Mouse (Mus musculus) midbrain, postnatal 0 days (tissue): ENCODE measurements around the gene Gm21885. TPM values are rescaled to one million over a fixed set of nuclear protein-coding genes. Genes with fewer than 3 reads are reported as not detected.

Source experiments
- ATAC-seq: fragments of 200-750 bp; cut with Nextera tagmentation; 2 replicates; pipeline ENCODE4 v1.8.0; 2017; ENCODE audit warnings: moderate number of reproducible peaks, mild to moderate bottlenecking, moderate TSS enrichment, moderate library complexity; ENCODE audit not compliant: low FRiP score
- DNase-seq: peaks from one replicate; pipeline ENCODE4 v3.0.0-alpha.2; 2015; ENCODE audit warnings: low spot score
- H3K27ac ChIP-seq: fragments of 300-500 bp; sonication (generic); 2 replicates; pipeline ENCODE4 v1.5.1; 2014; ENCODE audit warnings: low read depth, mild to moderate bottlenecking, low read length, mixed read lengths
- H3K27me3 ChIP-seq: fragments of 300-500 bp; sonication (generic); 2 replicates; pipeline ENCODE4 v1.6.1; 2014; ENCODE audit warnings: low read length, control low read depth, mixed read lengths; ENCODE audit not compliant: insufficient read depth
- H3K36me3 ChIP-seq: fragments of 300-500 bp; sonication (generic); 2 replicates; pipeline ENCODE4 v1.6.1; 2014; ENCODE audit warnings: low read length, control low read depth, mixed read lengths; ENCODE audit not compliant: insufficient read depth
- H3K4me1 ChIP-seq: fragments of 300-500 bp; sonication (generic); 2 replicates; pipeline ENCODE4 v1.6.1; 2014; ENCODE audit warnings: mild to moderate bottlenecking, control low read depth, antibody characterized with exemption, low read length, mixed read lengths; ENCODE audit not compliant: insufficient read depth
- H3K4me2 ChIP-seq: fragments of 300-500 bp; sonication (generic); 2 replicates; pipeline ENCODE4 v1.6.1; 2014; ENCODE audit warnings: low read depth, mild to moderate bottlenecking, low read length, mixed read lengths; ENCODE audit not compliant: poor library complexity, severe bottlenecking
- H3K4me3 ChIP-seq: fragments of 300-500 bp; sonication (generic); 2 replicates; pipeline ENCODE4 v1.5.1; 2014; ENCODE audit warnings: low read depth, mild to moderate bottlenecking, low read length, moderate library complexity
- H3K9ac ChIP-seq: fragments of 300-500 bp; sonication (generic); replicated peaks from 2 replicates; pipeline ENCODE4 v1.6.1; 2014; ENCODE audit warnings: mild to moderate bottlenecking, low read length, moderate library complexity, mixed read lengths; ENCODE audit not compliant: poor library complexity, severe bottlenecking
- H3K9me3 ChIP-seq: fragments of 300-500 bp; sonication (generic); 2 replicates; pipeline ENCODE4 v1.6.1; 2016; ENCODE audit warnings: low read length, control low read depth
- CTCF ChIP-seq: IDR thresholded peaks from 2 replicates; pipeline ENCODE4 v1.5.1; 2016; ENCODE audit warnings: antibody characterized with exemption, mild to moderate bottlenecking
- WGBS: fragments of 180-500 bp; shearing (Covaris S2); extraction: QIAGEN DNeasy Blood & Tissue Kit; methylation state at CpG from one replicate; pipeline ENCODE4 v1.1.7; 2014; 5-methylcytosine and 5-hydroxymethylcytosine counted together
- polyA plus RNA-seq: library from polyadenylated mRNA; unstranded; fragments of >200 nt; fragmentation: Nextera tagmentation; extraction: Ambion mirVana; gene quantifications from 2 replicates; pipeline ENCODE4 v1.2.1, GENCODE M21; 2015
- total RNA-seq: library from RNA; depleted of rRNA; stranded (reverse); fragments of >200 nt; gene quantifications from 2 replicates; pipeline ENCODE4 v1.2.3, GENCODE M21; 2014; rRNA removed

The Gm21885 gene
- total RNA-seq: not detected in 2 replicates
- not detected in 2 replicates for polyA plus RNA-seq

GRCm38 (mm10) chr11:94281199-94282181, at the start of gene Gm21885:
TSS of gene Gm21885 (plus strand) at chr11:94281873.
- H3K27me3 ChIP-seq: no peaks in the 10 kb centered on the region
- no peak within 1 kb of the TSS for H3K4me2 ChIP-seq
- ATAC-seq: no peak
- no peak within 1 kb of the TSS for H3K4me3 ChIP-seq
- no peak within 1 kb of the TSS for H3K9ac ChIP-seq
- no peak within 1 kb of the TSS for H3K27ac ChIP-seq
- no peaks in the 10 kb centered on the region for H3K9me3 ChIP-seq
- no peaks in the 10 kb centered on the region for H3K4me1 ChIP-seq
- no peak for TF ChIP-seq CTCF
- peak; percentile 72 for DNase-seq
- peaks cover 10% of the 10 kb centered on the region for H3K36me3 ChIP-seq
- 87% methylated on average over 11 of the region's 11 CpGs for WGBS

- ATAC-seq: no peak
- 50% methylated on average over 6 of the region's 6 CpGs for WGBS
- TF ChIP-seq CTCF: no peak
Measured at GRCm38 (mm10) chr11:94233405-94233804, 48.3 kb upstream of the Gm21885 start.

GRCm38 (mm10) chr11:94234380-94234779, 47.3 kb upstream of the Gm21885 start:
- TF ChIP-seq CTCF: no peak
- Histone ChIP-seq H3K27ac (no peak overlapping the region), H3K4me2 (no peak overlapping the region), H3K9ac (no peak overlapping the region), H3K4me1 (no peaks in the 10 kb centered on the region), H3K27me3 (no peaks in the 10 kb centered on the region), H3K4me3 (no peak overlapping the region), H3K36me3 (no peaks in the 10 kb centered on the region), H3K9me3 (no peaks in the 10 kb centered on the region)
- WGBS: 94% methylated on average over 12 of the region's 12 CpGs
- no peak for ATAC-seq
- no peak for DNase-seq

More at GRCm38 (mm10) chr11:94233405-94233804, 48.3 kb upstream of the Gm21885 start:
- no peak for DNase-seq
- no peak overlapping the region for H3K27ac ChIP-seq
- no peaks in the 10 kb centered on the region for H3K27me3 ChIP-seq
- no peaks in the 10 kb centered on the region for H3K9me3 ChIP-seq
- H3K4me2 ChIP-seq: no peak overlapping the region
- H3K4me3 ChIP-seq: no peak overlapping the region
- H3K9ac ChIP-seq: no peak overlapping the region
- H3K4me1 ChIP-seq: no peaks in the 10 kb centered on the region
- no peaks in the 10 kb centered on the region for H3K36me3 ChIP-seq

GRCm38 (mm10) chr11:94234857-94235256, 46.8 kb upstream of the Gm21885 start:
- no peaks in the 10 kb centered on the region for H3K27me3 ChIP-seq
- H3K9ac ChIP-seq: no peak overlapping the region
- H3K4me2 ChIP-seq: no peak overlapping the region
- no peaks in the 10 kb centered on the region for H3K36me3 ChIP-seq
- no peak for ATAC-seq
- TF ChIP-seq CTCF: no peak
- no peak for DNase-seq
- WGBS: 92% methylated on average over 8 of the region's 8 CpGs
- no peaks in the 10 kb centered on the region for H3K9me3 ChIP-seq
- H3K4me1 ChIP-seq: no peaks in the 10 kb centered on the region
- H3K4me3 ChIP-seq: no peak overlapping the region
- no peak overlapping the region for H3K27ac ChIP-seq

- H3K27me3 ChIP-seq: no peaks in the 10 kb centered on the region
- no peaks in the 10 kb centered on the region for H3K9me3 ChIP-seq
- no peak overlapping the region for H3K4me2 ChIP-seq
- no peaks in the 10 kb centered on the region for H3K36me3 ChIP-seq
- TF ChIP-seq CTCF: peak; percentile 94
- no peak overlapping the region for H3K4me3 ChIP-seq
- H3K4me1 ChIP-seq: no peaks in the 10 kb centered on the region
- H3K27ac ChIP-seq: peak overlapping the region; percentile 48
- WGBS: 17% methylated on average over 3 of the region's 3 CpGs
- DNase-seq: peak; percentile 93
- peak; percentile 83 for ATAC-seq
- H3K9ac ChIP-seq: no peak overlapping the region
Measured at GRCm38 (mm10) chr11:94236074-94236473, 45.6 kb upstream of the Gm21885 start.

GRCm38 (mm10) chr11:94238786-94239185, 42.9 kb upstream of the Gm21885 start:
- Histone ChIP-seq H3K36me3 (no peaks in the 10 kb centered on the region), H3K4me3 (no peak overlapping the region), H3K27me3 (no peaks in the 10 kb centered on the region), H3K9me3 (no peaks in the 10 kb centered on the region), H3K4me2 (no peak overlapping the region), H3K4me1 (peaks cover 11% of the 10 kb centered on the region; the same call in 1 of the 2 replicates), H3K27ac (no peak overlapping the region), H3K9ac (no peak overlapping the region)
- WGBS: 95% methylated on average over 8 of the region's 8 CpGs
- no peak for DNase-seq
- no peak for TF ChIP-seq CTCF
- no peak for ATAC-seq
